Comparison of ENCODE assay signal across 13 mouse cellular contexts in the genomic region with DNA sequence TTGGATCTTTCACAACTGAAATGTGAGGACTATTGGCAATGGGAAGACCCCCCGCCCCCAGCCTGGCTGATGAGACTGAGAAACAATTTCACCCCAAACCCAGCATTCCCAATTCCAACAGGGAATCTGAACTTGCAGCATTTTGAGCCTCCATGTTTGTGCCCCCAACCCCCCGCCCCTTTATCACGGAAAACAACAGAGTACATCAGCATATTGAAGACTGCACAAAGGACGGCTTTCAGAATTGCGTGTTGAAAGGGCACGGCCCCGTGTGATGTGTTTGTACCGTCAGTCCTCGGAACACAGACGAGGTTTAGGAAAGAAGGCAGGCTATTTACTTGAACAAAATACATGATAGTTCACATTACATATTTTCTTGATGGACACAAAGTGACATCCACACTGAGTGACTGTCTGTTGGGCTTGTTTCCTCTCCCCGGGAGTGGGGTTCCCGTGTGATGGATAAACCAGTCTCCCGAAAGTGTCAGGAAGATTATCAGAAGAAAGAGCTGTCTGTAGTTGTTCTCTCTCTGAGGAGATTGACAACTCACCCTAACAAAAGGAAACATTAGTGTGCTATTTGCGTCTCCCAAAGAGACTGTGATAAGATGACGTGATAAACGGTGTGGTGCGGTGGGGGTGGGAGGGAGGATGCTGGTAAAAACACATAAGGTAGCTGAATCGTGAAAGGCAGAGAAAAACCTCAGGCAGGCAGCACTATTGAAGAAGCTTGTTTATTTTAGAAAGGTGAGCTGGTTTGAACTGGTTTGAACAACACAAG. TPM values are rescaled to one million over a fixed set of nuclear protein-coding genes. Genes with fewer than 3 reads are reported as not detected.
A peak's percentile ranks its signal among the peaks of the same experiment; 100 is the strongest.
DNase-seq lines count a peak whose midpoint lies in the region; ATAC-seq and TF ChIP-seq lines count a peak whose summit lies in the region.
"Had no signal": no experiment of that assay in that cellular context is flagged by ENCODE, and none has a peak within 500 bp of the region (broad histone marks: within the 10 kb centered on the region; RNA-seq: fewer than 3 reads in every experiment).

No protein-coding gene starts in this region.

- peak overlapping the region; percentile 3; the same call in 1 of the 2 replicates for H3K4me2 ChIP-seq in midbrain, embryonic 13.5 days (replicated peaks)
- no peak overlapping the region for H3K4me2 ChIP-seq in midbrain, postnatal 0 days (ENCODE audit: low read depth, low read length, poor library complexity, severe bottlenecking)
- peak overlapping the region; percentile 28; the same call in 1 of the 2 replicates for H3K4me2 ChIP-seq in forebrain, embryonic 14.5 days (ENCODE audit: low read length)
- H3K4me2 ChIP-seq: liver, embryonic 12.5 days had no signal

- H3K27ac ChIP-seq in midbrain, embryonic 13.5 days: no peak overlapping the region
- H3K27ac ChIP-seq in midbrain, postnatal 0 days (ENCODE audit: low read depth, low read length): no peak overlapping the region
- H3K27ac ChIP-seq in forebrain, embryonic 14.5 days (ENCODE audit: low read depth, low read length): no peak overlapping the region
- H3K27ac ChIP-seq: embryonic facial prominence, embryonic 10.5 days; kidney, postnatal 0 days; liver, embryonic 12.5 days had no signal

- no peak; the same call in 1 of the 2 replicates for ATAC-seq in midbrain, embryonic 13.5 days
- ATAC-seq in midbrain, postnatal 0 days (ENCODE audit: low FRiP score): no peak
- ATAC-seq in forebrain, embryonic 14.5 days: peak; percentile 60
- ATAC-seq: liver, embryonic 12.5 days had no signal

- H3K4me1 ChIP-seq in midbrain, embryonic 13.5 days (replicated peaks): peaks cover 7% of the 10 kb centered on the region
- H3K4me1 ChIP-seq in midbrain, postnatal 0 days (ENCODE audit: insufficient read depth, low read length): no peaks in the 10 kb centered on the region
- peaks cover 15% of the 10 kb centered on the region; the same call in 1 of the 2 replicates for H3K4me1 ChIP-seq in forebrain, embryonic 14.5 days (ENCODE audit: control insufficient read depth, insufficient read depth, low read length)
- H3K4me1 ChIP-seq: liver, embryonic 12.5 days had no signal

- TF ChIP-seq CTCF in midbrain, postnatal 0 days (IDR thresholded peaks at IDR 0.05): no peak

- 0 out of 2 replicates have a peak overlapping the region, but pooled peaks have one; percentile 1 for H3K9ac ChIP-seq in midbrain, embryonic 13.5 days (replicated peaks)
- no peak overlapping the region for H3K9ac ChIP-seq in midbrain, postnatal 0 days (replicated peaks; ENCODE audit: low read length, poor library complexity, severe bottlenecking)
- 0 out of 2 replicates have a peak overlapping the region, but pooled peaks have one; percentile 5 for H3K9ac ChIP-seq in forebrain, embryonic 14.5 days (ENCODE audit: low read length)
- H3K9ac ChIP-seq: liver, embryonic 12.5 days had no signal

- DNase-seq in heart, adult 11 months: peak; percentile 55
- DNase-seq in heart, adult 18-20 months: no peak
- DNase-seq in midbrain, postnatal 0 days (ENCODE audit: low spot score): no peak
- peak; percentile 58 for DNase-seq in forebrain, embryonic 14.5 days (ENCODE audit: low spot score)
- DNase-seq in naive thymus-derived CD4-positive, alpha-beta T cell, adult 2 months (ENCODE audit: low read depth): peak; percentile 15
- DNase-seq in layer of hippocampus, adult 9-10 months (ENCODE audit: low spot score): no peak
- no peak for DNase-seq in cerebellum, adult 18-20 months
- DNase-seq: adrenal gland, postnatal 25 days; cerebellum, adult 11 months had no signal

- WGBS in midbrain, embryonic 13.5 days: 40% methylated on average over 18 of the region's 18 CpGs
- WGBS in midbrain, postnatal 0 days: 41% methylated on average over 18 of the region's 18 CpGs
- 39% methylated on average over 18 of the region's 18 CpGs for WGBS in forebrain, embryonic 14.5 days

- H3K4me3 ChIP-seq in midbrain, embryonic 13.5 days (replicated peaks): no peak overlapping the region
- H3K4me3 ChIP-seq in midbrain, postnatal 0 days (ENCODE audit: low read depth, low read length): no peak overlapping the region
- H3K4me3 ChIP-seq in forebrain, embryonic 14.5 days (ENCODE audit: low read depth, low read length): no peak overlapping the region
- H3K4me3 ChIP-seq: embryonic facial prominence, embryonic 10.5 days; liver, embryonic 12.5 days had no signal

- no peaks in the 10 kb centered on the region for H3K9me3 ChIP-seq in midbrain, embryonic 13.5 days
- no peaks in the 10 kb centered on the region for H3K9me3 ChIP-seq in midbrain, postnatal 0 days (ENCODE audit: low read length)
- H3K9me3 ChIP-seq in forebrain, embryonic 14.5 days (replicated peaks; ENCODE audit: control insufficient read depth, low read length): no peaks in the 10 kb centered on the region
- H3K9me3 ChIP-seq: embryonic facial prominence, embryonic 10.5 days; liver, embryonic 12.5 days had no signal

- no peaks in the 10 kb centered on the region for H3K36me3 ChIP-seq in midbrain, embryonic 13.5 days
- no peaks in the 10 kb centered on the region for H3K36me3 ChIP-seq in midbrain, postnatal 0 days (ENCODE audit: insufficient read depth, low read length)
- no peaks in the 10 kb centered on the region for H3K36me3 ChIP-seq in forebrain, embryonic 14.5 days (ENCODE audit: control insufficient read depth, insufficient read depth, low read length)
- H3K36me3 ChIP-seq: embryonic facial prominence, embryonic 10.5 days; liver, embryonic 12.5 days had no signal

- peaks cover 32% of the 10 kb centered on the region for H3K27me3 ChIP-seq in midbrain, embryonic 13.5 days
- H3K27me3 ChIP-seq in midbrain, postnatal 0 days (ENCODE audit: insufficient read depth, low read length): peaks cover 7% of the 10 kb centered on the region
- no peaks in the 10 kb centered on the region for H3K27me3 ChIP-seq in forebrain, embryonic 14.5 days (replicated peaks; ENCODE audit: control insufficient read depth, insufficient read depth, low read length)
- H3K27me3 ChIP-seq: liver, embryonic 12.5 days had no signal

RNA-seq across cellular contexts. Expression of gene Cdca7, which starts 32.1 kb away (rescaled TPM):
- total RNA-seq in heart, adult 18-20 months (2021): 1 to 10 TPM; 1.7 to 2.0 TPM
- 55.0 and 64.8 TPM in 2 replicates for polyA plus RNA-seq in midbrain, embryonic 13.5 days (2015; fragmentation: Nextera tagmentation; extraction: Ambion mirVana)
- total RNA-seq in midbrain, postnatal 0 days (2014; rRNA removed): 4.5 and 14.5 TPM in 2 replicates
- polyA plus RNA-seq in midbrain, postnatal 0 days (2015; fragmentation: Nextera tagmentation; extraction: Ambion mirVana): 2.5 and 3.2 TPM in 2 replicates
- 113 and 116 TPM in 2 replicates for polyA plus RNA-seq in forebrain, embryonic 14.5 days (2014; fragmentation: Nextera tagmentation; extraction: Ambion mirVana)

Comparison
In these comparisons a context has a peak if more than half of its experiments do, and no peak if none do; other contexts are left out.
1. DNase-seq: peak in heart, adult 11 months (single experiment), forebrain, embryonic 14.5 days (single experiment) and naive thymus-derived CD4-positive, alpha-beta T cell, adult 2 months (single experiment); none in heart, adult 18-20 months (0 of 2), midbrain, postnatal 0 days (single experiment), layer of hippocampus, adult 9-10 months (single experiment) and cerebellum, adult 18-20 months (0 of 2).
2. RNA of gene Cdca7, which starts 32.1 kb away (polyA plus RNA-seq): 113 to 116 TPM in forebrain, embryonic 14.5 days and 55.0 to 64.8 TPM in midbrain, embryonic 13.5 days; 2.5 to 3.2 TPM in midbrain, postnatal 0 days; every median in the first group is over 10 times any median in the second.